Mouse (Mus musculus) spleen, adult 2 months (tissue): ENCODE results near the gene Pax3.

Source experiments
- CTCF ChIP-seq: fragments of 200-500 bp; IDR thresholded peaks from 2 replicates; pipeline ENCODE4 v1.5.1; 2011; ENCODE audit warnings: mild to moderate bottlenecking, inconsistent platforms; ENCODE audit not compliant: insufficient read depth, insufficient read length, insufficient replicate concordance; ENCODE audit errors: extremely low read depth
- POLR2A ChIP-seq: fragments of 200-500 bp; IDR thresholded peaks from 2 replicates; pipeline ENCODE4 v1.6.1; 2011; ENCODE audit warnings: low read depth, low read length, inconsistent platforms

DNA sequence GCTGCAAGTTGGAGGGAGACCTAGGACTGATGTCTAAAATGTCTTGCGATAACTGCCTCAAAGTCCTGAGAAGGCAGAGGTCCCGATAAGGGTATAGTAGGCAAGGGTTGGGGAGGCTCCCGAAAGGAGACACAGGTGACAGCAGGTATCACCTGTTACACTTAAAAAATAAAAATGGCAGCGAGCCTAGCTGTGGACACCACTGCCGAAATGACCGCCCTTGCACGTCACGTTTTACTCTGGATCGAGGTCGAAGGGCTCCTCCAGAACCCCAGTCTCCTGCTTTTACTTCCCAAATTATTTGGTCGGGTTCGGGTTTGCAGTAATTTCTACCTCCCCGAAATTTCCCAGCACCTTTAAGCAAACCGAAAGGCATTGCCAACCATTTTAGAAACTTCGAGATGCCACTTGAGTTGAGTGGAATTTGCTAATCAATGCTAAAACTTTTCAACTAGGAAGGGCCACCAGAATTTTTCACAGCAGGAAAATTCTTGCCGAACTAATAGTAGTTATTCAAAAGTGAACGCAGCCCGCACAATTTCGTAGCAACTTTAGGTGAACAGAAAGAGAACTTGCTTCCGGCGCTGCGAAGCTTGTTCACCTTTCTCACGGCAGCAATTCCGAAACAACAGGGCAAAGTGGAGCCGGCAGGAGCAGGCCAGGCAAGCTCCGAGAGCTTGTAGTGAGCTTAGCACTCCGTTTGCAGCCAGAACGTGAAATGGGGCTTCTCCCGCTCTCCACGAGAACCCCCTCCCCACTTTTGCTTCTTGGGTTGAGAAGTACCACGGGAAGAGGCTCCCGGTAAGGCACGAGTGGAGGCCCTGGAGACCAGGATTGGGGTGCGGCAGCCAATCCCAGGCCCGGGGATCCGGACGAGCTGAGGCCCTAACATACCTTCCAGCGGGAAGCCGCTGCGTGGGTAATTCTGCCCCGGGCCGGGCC lies 892 bp downstream of the Pax3 start:
- TF ChIP-seq CTCF = no peak
- TF ChIP-seq POLR2A = no peak
